Mouse (Mus musculus) monocyte, adult 59 days (primary cell): ENCODE data around the gene Ciao2a. TPM values are rescaled to one million over a fixed set of nuclear protein-coding genes. Genes with fewer than 3 reads are reported as not detected.

Source experiments
- total RNA-seq, 2 experiments: library from RNA; stranded (reverse); gene quantifications; one replicate each; pipeline ENCODE4 v1.2.4; 2023

The Ciao2a gene
- 10 to 100 TPM; 73.8 to 91.4 TPM for total RNA-seq

GRCm38 (mm10) chr9:66126456-66127192, at the start of gene Ciao2a, which contains the start of gene Snx1:
Gene Ciao2a, plus strand, starts transcription at chr9:66126611.
Gene Snx1, minus strand, starts transcription at chr9:66126587.

GRCm38 (mm10) chr9:66157958-66158830, 31.8 kb downstream of the Ciao2a start, which contains the start of gene Dapk2:
Gene Dapk2, plus strand, starts transcription at chr9:66158223.

Other genes with a start within 250 kb of the Ciao2a start
- gene Pclaf, start 236.4 kb upstream of the Ciao2a start, total RNA-seq: 1 to 10 TPM in 1 of 2 experiments, under 1 TPM in 1; 0.94 to 3.1 TPM
- gene Trip4, start 217.8 kb upstream of the Ciao2a start, total RNA-seq: 10 to 100 TPM; 20.2 to 23.3 TPM
- gene Csnk1g1, start 217.7 kb upstream of the Ciao2a start, total RNA-seq: 10 to 100 TPM; 37.9 to 39.7 TPM
- 100 to 1,000 TPM; 285 to 289 TPM for gene Ppib, start 66.4 kb upstream of the Ciao2a start, total RNA-seq
- gene Snx22, start 56.9 kb upstream of the Ciao2a start, total RNA-seq: under 1 TPM in 1 of 2 experiments, not detected in 1; 0.88 TPM
- 100 to 1,000 TPM; 131 to 145 TPM for gene Snx1, start within 50 bp of the Ciao2a start, total RNA-seq
- gene Dapk2, start 31.6 kb downstream of the Ciao2a start, total RNA-seq: not detected
- gene Herc1, start 223.8 kb downstream of the Ciao2a start, total RNA-seq: 10 to 100 TPM; 89.9 to 90.3 TPM